Mouse (Mus musculus) adrenal gland, adult (tissue): ENCODE data around the gene Cdc7.

Experiments
- DNase-seq, 2 experiments: peaks; one replicate each; pipeline ENCODE4 v3.0.0; 2022 to 2023; ENCODE audit warnings: low spot score in 1 of 2; ENCODE audit not compliant: inconsistent age in 2 of 2

Cdc7 gene

DNA sequence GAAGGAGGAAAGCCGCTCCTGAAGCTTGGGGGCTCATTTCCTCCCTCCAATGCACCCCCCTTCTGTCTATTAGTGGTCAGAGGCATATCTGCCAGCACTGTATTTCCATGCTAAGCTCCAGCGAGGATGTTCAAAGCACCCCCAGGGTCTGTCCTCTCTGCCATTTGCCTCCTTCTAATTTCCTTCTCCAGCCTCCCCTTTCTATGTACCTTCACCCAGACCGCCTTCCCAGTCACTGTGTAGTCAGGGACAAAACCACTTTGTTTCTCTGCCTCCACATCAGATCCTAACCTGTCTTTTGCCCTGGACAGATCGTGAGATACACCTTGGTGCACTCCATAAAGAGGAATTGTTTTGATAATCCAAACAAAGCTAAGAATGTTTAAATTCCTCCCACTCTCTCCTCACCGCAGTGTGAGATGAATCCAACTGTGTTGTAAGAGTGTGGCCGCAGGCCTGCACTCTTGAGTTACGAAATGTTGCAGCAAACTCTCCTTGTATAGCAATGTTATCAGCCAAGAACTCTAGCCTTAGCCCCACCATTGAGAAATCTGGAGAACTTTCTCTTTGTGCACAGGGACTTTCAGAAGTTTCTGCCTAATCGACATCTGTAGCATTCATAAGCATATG is 27.3 kb downstream of the Cdc7 start:
- peak in 1 of 2 experiments; percentile 72 for DNase-seq

- DNase-seq: no peak
These were observed 30.6 kb downstream of the Cdc7 start for GRCm38 (mm10) chr5:106994716-106995115.

DNA sequence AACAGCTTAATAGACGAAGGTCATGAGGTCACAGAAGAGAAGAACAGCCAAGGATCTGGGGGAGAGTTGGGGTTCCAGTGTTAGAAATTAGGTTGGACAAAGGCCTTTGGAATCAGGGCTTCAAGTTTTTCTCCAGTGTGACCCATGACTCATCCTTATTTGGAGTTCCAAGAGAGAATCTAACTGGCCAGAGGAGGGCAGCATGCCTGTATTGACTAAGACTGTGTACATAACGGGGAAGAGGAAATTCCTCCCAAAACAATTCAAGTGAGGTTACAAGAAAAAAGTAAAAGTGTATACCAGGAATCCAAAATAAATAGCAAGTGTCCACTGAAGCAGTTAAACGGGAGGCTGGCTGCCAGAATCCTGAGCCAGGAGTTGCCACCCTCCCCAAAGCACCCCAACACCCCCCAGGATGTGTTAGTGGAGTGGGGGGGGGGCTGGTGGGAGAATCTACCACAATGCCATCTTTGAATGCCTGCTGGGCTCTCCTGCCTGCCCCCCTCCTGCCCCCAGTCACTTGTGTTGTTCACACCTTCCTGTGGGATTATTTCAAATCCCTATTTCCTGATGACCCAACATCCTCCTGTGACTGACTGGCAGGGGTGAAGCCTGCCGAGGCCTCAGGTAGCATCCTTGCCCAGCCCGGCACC is 31.9 kb downstream of the Cdc7 start:
- DNase-seq: peak; percentile 78 to 92

DNA sequence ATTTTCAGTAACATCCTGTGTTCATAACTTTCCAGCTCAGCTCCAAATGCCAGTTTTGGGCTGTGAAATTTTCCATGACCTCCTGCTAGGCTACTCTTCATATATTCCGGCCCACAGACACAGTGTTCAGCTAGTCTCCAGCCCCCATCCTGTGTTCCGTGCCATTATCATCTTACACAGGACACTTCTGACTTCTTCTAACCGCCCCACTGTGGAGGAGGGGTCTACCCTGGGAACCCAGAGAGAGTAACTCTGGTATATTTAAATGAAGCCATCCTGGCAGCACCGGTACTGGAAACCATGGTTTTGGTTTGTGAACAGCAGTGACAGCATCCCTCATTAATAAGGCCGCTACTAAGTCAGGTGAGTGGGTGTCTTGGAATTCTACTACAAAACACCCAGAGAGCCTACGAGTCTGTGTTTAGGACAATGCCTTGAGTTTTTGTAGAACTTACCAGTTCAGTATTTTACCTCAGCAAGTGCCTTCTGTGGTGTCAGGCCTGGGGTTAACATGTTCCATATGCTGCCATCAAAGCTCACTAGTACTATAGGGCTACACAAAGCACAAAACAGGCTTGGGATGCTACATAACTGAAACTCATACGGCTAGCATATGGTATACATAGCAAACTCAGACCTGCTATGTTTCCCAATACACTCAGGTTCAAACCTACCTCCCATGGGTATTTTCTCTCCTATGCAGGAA is 32.6 kb downstream of the Cdc7 start:
- no peak for DNase-seq

- DNase-seq: peak in 1 of 2 experiments; percentile 36
These were observed 37.4 kb downstream of the Cdc7 start for GRCm38 (mm10) chr5:107001396-107002090.

DNA sequence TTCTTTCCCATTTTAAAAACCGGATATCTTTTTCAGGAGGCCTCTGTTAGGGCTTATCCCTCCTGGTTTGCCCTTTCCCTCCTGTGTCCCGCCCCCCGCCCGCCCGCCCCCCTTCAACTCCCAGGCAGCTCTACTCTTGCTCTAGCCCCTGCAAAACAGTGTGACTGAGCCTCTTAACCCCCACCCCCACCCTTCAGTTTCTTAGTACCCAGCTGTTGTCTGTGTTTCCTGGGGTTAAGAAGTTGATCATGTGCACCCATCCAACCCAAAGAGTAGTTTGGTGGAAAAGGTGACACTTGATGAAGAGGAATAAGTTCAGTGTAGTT is 37.9 kb downstream of the Cdc7 start:
- DNase-seq: no peak

GRCm38 (mm10) chr5:107009721-107010120 is 45.6 kb downstream of the Cdc7 start:
- DNase-seq: no peak

DNA sequence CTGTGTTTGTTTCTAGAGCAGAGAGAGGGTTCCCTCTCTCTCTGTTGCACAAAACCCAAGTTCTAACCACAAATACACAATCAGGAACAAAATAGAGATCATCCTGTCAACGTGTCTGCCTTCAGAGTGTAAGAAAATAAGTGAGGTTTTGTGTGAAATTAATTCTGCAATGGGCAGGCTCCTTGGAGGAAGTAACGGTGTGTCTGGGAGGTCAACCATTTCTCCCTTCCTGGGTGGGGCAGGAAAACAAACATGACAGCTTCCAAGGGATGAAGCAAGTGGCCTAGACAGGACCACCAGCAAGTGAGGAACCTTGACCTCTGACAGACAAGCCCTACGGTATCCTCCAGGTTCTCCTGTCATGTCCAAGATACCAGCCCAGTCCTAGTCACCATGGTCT is 46.2 kb downstream of the Cdc7 start:
- DNase-seq: no peak

DNA sequence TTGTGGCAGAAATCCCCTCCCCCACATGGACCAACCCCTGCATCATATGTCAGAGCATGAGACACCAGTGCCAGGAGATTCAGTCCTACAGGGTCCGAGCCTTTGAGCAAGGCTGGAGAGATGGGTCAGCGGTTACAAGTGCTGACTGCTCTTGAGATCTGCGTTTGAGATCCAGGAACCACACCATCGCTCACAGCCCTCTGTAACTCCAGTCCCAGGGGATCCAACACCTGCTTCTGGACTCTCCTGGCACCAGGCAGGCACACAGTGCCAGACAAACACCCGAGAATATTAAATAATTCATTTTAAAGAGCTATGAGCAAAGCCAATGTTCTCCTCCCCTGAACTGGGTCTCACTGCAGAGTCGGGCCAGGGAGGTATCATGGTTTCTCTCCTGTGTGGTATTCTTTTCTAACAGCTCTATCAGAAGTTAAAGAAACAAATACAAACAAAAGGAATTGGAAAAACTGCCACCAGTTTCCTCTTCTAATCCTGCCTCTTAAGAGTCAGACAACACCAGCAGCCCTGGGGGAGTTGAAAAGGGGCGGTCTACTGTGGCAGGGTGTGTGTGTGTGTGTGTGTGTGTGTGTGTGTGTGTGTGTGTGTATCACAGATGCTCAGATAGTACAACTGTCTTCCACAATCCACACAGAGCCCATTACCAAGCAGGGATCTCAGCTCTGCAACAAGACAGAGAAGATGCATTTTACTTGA is 47.4 kb downstream of the Cdc7 start:
- DNase-seq: peak in 1 of 2 experiments; percentile 27

GRCm38 (mm10) chr5:107012030-107012715 is 48.1 kb downstream of the Cdc7 start:
- peak; percentile 28 to 40 for DNase-seq

- peak in 1 of 2 experiments; percentile 19 for DNase-seq
These were observed 49.3 kb downstream of the Cdc7 start for GRCm38 (mm10) chr5:107013393-107013792.

DNA sequence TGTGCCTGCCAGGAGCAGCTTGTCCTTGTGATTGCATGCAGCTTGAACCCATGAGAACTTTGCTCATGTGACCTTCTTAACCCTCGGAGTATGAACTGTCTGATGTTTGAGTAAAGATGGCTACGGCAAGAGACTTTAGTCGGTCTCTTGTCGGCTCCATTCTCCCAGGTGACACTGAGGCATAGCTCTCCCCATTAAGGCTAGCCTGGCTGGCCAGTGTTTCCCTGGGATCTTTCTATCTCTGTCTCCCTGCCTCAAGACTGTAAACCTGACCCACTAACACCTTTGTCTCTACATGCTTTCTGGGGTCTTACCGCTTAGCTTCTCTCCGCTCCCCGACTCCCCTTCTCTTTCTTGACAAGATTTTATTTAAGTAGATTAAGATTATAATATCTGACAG is 50.0 kb downstream of the Cdc7 start:
- no peak for DNase-seq

GRCm38 (mm10) chr5:107015046-107015421 is 50.9 kb downstream of the Cdc7 start:
- no peak for DNase-seq

DNA sequence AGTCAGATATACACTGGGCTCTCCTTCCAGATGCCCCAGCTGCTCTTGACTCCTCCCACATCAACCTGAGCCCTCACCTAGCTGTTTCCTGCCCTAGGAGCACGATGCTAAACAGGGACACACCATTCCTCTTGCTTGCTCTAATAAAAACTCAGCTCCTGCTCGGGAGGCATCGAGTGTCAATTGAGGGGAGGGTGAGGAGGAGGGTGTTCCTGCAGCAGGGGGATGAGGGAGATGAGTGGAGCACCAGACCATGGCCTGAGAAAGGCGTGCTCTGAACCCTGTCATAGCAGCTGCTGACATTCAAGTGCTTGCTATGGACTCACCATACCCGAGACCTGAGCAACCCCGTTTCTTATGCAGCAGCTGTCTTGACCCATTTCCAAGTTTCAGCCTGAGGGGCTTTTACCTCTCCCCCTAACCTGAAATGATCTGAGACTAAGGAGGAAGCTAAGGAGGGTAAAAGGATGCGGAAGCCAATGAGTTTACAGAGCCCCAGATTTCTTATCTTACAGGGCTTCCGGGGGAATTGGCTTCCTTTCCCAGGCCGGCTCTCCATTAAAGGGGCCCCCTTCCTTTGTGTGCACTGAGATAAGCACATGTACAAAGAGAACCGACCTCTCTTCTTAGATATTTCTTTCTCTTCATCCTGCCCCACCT is 51.4 kb downstream of the Cdc7 start:
- peak in 1 of 2 experiments; percentile 29 for DNase-seq

DNA sequence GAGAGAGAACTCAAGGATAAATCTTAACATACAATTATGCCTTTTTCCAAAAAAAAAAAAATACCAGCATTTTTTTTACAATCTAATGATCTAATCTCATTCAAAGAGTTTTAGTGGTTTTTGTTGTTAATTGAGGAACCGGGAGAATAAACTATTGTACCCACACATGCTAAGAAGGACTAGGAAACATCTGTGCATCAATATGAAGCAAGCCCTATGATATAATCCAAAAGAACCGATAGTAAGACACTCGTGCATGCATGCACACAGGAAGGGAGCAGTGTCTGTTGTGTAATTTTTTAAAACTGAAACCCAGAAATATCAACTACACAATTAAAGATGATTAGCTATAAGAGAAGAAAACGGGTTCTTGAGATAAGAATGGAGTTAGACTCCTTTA is 52.4 kb downstream of the Cdc7 start:
- DNase-seq: no peak

GRCm38 (mm10) chr5:107017544-107017943 is 53.4 kb downstream of the Cdc7 start:
- peak in 1 of 2 experiments; percentile 47 for DNase-seq

GRCm38 (mm10) chr5:107019057-107019456 is 54.9 kb downstream of the Cdc7 start:
- DNase-seq: no peak

DNA sequence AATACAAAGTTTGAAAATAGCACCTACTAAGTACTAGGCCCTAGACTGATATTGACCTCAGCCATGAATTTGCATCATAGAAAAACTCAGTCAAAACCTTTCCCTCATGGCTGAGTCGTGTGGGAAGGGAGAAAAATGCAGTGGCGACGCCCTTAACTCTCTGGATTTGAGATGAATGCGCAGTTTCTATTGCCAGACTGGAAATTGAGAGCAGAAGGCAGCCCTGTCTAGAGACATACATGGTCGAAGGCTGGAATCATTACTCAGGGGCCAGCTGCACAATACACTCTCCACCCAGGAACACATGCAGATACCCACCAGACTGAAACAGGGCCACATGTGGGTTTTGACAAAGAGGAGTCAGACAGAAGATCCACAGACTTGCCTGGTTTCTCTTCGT is 55.8 kb downstream of the Cdc7 start:
- no peak for DNase-seq

GRCm38 (mm10) chr5:107020366-107020765 is 56.2 kb downstream of the Cdc7 start:
- peak in 1 of 2 experiments; percentile 26 for DNase-seq
